Mouse (Mus musculus) midbrain, embryonic 16.5 days (tissue): Measurements from ENCODE around the gene Slc41a1. TPM values are rescaled to one million over a fixed set of nuclear protein-coding genes. Genes with fewer than 3 reads are reported as not detected.
"Not testable (repeated sequence)": the region's sequence is repeated elsewhere in the genome, so short reads cannot be mapped to it uniquely, and the experiment has no call there.

Experiments
- ATAC-seq: fragments of 200-750 bp; cut with Nextera tagmentation; 2 replicates; pipeline ENCODE4 v1.8.0; 2017; ENCODE audit warnings: moderate TSS enrichment
- H3K27ac ChIP-seq: fragments of 300-500 bp; sonication (generic); 2 replicates; pipeline ENCODE4 v1.5.1; 2014; ENCODE audit warnings: mild to moderate bottlenecking, low read length, mixed read lengths
- H3K27me3 ChIP-seq: fragments of 300-500 bp; sonication (generic); 2 replicates; pipeline ENCODE4 v1.6.1; 2014; ENCODE audit warnings: low read depth, low read length, mixed read lengths; ENCODE audit not compliant: control insufficient read depth, insufficient read depth
- H3K36me3 ChIP-seq: fragments of 300-500 bp; sonication (generic); 2 replicates; pipeline ENCODE4 v1.6.1; 2014; ENCODE audit warnings: mild to moderate bottlenecking, low read length, moderate library complexity, mixed read lengths; ENCODE audit not compliant: control insufficient read depth, insufficient read depth
- H3K4me1 ChIP-seq: fragments of 300-500 bp; sonication (generic); 2 replicates; pipeline ENCODE4 v1.6.1; 2014; ENCODE audit warnings: mild to moderate bottlenecking, low read length, mixed read lengths; ENCODE audit not compliant: control insufficient read depth, insufficient read depth
- H3K4me2 ChIP-seq: fragments of 300-500 bp; sonication (generic); 2 replicates; pipeline ENCODE4 v1.6.1; 2014; ENCODE audit warnings: mild to moderate bottlenecking, low read length, mixed read lengths
- H3K4me3 ChIP-seq: fragments of 300-500 bp; sonication (generic); 2 replicates; pipeline ENCODE4 v1.5.1; 2014; ENCODE audit warnings: low read depth, mild to moderate bottlenecking, low read length, moderate library complexity, mixed read lengths
- H3K9ac ChIP-seq: fragments of 300-500 bp; sonication (generic); 2 replicates; pipeline ENCODE4 v1.6.1; 2014; ENCODE audit warnings: low read depth, low read length, mixed read lengths
- H3K9me3 ChIP-seq: fragments of 300-500 bp; sonication (generic); replicated peaks from 2 replicates; pipeline ENCODE4 v1.6.1; 2014; ENCODE audit warnings: mild to moderate bottlenecking, low read length, mixed read lengths; ENCODE audit not compliant: control insufficient read depth, poor library complexity, severe bottlenecking
- WGBS: fragments of 180-500 bp; shearing (Covaris S2); extraction: QIAGEN DNeasy Blood & Tissue Kit; methylation state at CpG from one replicate; pipeline ENCODE4 v1.1.7; 2014; 5-methylcytosine and 5-hydroxymethylcytosine counted together
- polyA plus RNA-seq: library from polyadenylated mRNA; unstranded; fragments of >200 nt; fragmentation: Nextera tagmentation; extraction: Ambion mirVana; gene quantifications from 2 replicates; pipeline ENCODE4 v1.2.1, GENCODE M21; 2015

The Slc41a1 gene
- polyA plus RNA-seq, 1 experiment from 2014 or later: 17.7 TPM

DNA sequence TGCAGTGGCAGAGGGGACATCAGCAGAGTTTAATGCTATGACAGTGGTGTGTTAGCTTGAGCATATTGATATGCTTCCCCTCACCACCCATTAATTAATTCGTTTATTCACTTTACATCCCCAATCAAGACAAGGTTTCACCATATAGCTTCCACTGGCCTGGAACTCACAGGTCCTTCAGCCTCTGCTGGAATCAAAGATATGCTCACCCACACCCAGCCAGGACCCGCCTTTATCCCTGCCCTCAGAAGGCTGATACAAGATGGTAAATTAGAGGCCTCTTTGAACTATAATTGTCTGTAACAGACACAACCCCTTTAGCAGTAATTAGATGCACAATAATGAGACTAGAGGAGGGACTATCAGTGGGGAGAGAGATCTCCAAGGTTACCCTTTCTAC is 17.6 kb upstream of the Slc41a1 start:
- Histone ChIP-seq H3K27me3 (no peaks in the 10 kb centered on the region), H3K4me2 (no peak overlapping the region), H3K27ac (no peak overlapping the region), H3K9me3 (no peaks in the 10 kb centered on the region), H3K9ac (no peak overlapping the region), H3K36me3 (no peaks in the 10 kb centered on the region), H3K4me3 (no peak overlapping the region), H3K4me1 (no peaks in the 10 kb centered on the region)
- WGBS: 73% methylated on average over 2 of the region's 2 CpGs
- ATAC-seq: no peak

DNA sequence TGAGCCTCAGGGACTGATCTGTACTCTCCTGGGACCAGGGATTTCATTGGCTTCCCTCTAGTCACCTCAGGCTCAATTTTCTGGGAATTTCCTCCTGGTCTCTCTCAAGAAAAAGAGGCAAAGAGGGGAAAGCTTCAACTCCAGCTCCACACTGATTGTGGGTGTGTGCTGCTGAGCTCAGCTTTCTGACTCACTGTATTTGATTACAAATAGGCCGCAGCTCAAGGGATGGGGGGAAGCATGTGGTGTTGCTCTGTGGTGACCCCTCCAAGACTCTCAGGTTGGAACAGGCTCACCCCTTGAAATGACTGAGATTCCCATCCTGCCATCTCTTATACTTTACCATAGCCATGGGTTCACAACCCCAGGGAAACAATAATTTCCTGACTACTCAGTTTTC is 15.9 kb upstream of the Slc41a1 start:
- Histone ChIP-seq H3K4me3 (no peak overlapping the region), H3K4me2 (no peak overlapping the region), H3K9me3 (no peaks in the 10 kb centered on the region), H3K9ac (no peak overlapping the region), H3K27me3 (no peaks in the 10 kb centered on the region), H3K36me3 (no peaks in the 10 kb centered on the region), H3K27ac (no peak overlapping the region), H3K4me1 (no peaks in the 10 kb centered on the region)
- no peak for ATAC-seq
- WGBS: 71% methylated on average over 1 of the region's 1 CpGs

- no peak for ATAC-seq
- Histone ChIP-seq H3K4me3 (no peak overlapping the region), H3K27me3 (no peaks in the 10 kb centered on the region), H3K9me3 (no peaks in the 10 kb centered on the region), H3K4me2 (no peak overlapping the region), H3K4me1 (no peaks in the 10 kb centered on the region), H3K36me3 (no peaks in the 10 kb centered on the region), H3K9ac (no peak overlapping the region), H3K27ac (no peak overlapping the region)
- WGBS: 89% methylated on average over 9 of the region's 9 CpGs
Measured at GRCm38 (mm10) chr1:131812006-131812405, 15.3 kb upstream of the Slc41a1 start.

DNA sequence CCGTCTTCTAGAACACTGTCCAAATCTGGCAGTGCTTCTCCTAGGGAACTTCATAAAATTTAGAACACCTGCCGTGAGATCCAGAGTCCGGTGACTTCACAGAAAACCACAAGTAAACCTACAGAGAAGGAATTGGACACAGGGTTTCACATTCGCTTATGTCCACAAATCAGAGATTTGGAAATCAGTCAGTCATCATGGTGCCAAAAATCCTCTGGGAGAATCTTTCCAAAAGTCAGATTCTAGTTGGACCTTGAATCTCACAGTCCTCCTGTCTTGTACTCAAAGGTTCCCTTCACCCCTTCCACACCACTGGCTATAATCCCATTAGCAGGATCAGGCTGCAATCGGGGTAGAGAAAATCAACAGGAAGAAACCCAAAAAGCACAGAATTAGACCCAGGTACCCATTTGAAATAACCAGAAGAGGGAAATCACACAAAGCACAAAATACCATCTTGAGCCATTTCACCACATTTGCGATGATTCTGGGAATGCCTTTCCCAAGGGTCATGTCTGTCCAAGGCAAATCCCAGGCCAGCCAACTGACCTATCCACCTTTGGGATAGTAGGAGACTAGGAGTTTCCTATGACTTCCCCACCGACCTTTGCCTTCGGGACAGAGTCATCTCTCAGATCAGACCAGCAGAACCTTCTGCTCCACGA is 14.5 kb upstream of the Slc41a1 start:
- no peak overlapping the region for H3K27ac ChIP-seq
- H3K4me3 ChIP-seq: no peak overlapping the region
- H3K27me3 ChIP-seq: no peaks in the 10 kb centered on the region
- H3K9me3 ChIP-seq: no peaks in the 10 kb centered on the region
- no peak overlapping the region for H3K4me2 ChIP-seq
- WGBS: 82% methylated on average over 9 of the region's 9 CpGs
- no peak overlapping the region for H3K9ac ChIP-seq
- H3K36me3 ChIP-seq: no peaks in the 10 kb centered on the region
- H3K4me1 ChIP-seq: no peaks in the 10 kb centered on the region
- ATAC-seq: no peak

- ATAC-seq: no peak
- 90% methylated on average over 4 of the region's 4 CpGs for WGBS
- no peaks in the 10 kb centered on the region for H3K9me3 ChIP-seq
- no peaks in the 10 kb centered on the region for H3K36me3 ChIP-seq
- no peak overlapping the region for H3K27ac ChIP-seq
- H3K4me1 ChIP-seq: no peaks in the 10 kb centered on the region
- no peak overlapping the region for H3K4me2 ChIP-seq
- no peak overlapping the region for H3K9ac ChIP-seq
- no peak overlapping the region for H3K4me3 ChIP-seq
- no peaks in the 10 kb centered on the region for H3K27me3 ChIP-seq
Measured at GRCm38 (mm10) chr1:131813731-131814130, 13.6 kb upstream of the Slc41a1 start.

DNA sequence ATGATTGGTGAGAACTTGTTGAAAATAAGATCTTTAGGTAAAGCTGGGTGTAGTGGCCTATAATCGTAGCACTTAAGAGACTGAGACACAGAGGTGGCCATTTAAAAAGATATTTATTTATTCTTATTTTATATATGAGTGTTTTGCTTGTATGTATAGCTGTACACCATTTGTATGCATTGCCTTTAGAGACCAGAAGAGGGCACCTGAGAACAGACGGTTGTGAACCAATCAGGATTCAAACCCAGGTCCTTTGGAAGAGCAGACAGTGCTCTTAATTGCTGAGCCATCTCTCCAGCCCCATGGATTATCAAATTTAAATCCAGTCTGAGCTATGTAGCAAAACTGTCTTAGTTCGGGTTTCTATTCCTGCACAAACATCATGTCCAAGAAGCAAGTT is 13.1 kb upstream of the Slc41a1 start:
- no peaks in the 10 kb centered on the region; the same call in 1 of the 2 replicates for H3K9me3 ChIP-seq
- H3K27me3 ChIP-seq: no peaks in the 10 kb centered on the region
- H3K27ac ChIP-seq: no peak overlapping the region
- H3K9ac ChIP-seq: no peak overlapping the region
- H3K36me3 ChIP-seq: no peaks in the 10 kb centered on the region
- H3K4me3 ChIP-seq: no peak overlapping the region
- no peak overlapping the region for H3K4me2 ChIP-seq
- ATAC-seq: no peak
- WGBS: 91% methylated on average over 3 of the region's 3 CpGs
- no peaks in the 10 kb centered on the region for H3K4me1 ChIP-seq

- Histone ChIP-seq H3K36me3 (no peaks in the 10 kb centered on the region), H3K4me1 (no peaks in the 10 kb centered on the region), H3K9ac (no peak overlapping the region), H3K27ac (no peak overlapping the region), H3K9me3 (no peaks in the 10 kb centered on the region; the same call in 1 of the 2 replicates), H3K4me3 (no peak overlapping the region), H3K27me3 (no peaks in the 10 kb centered on the region), H3K4me2 (no peak overlapping the region)
- no peak for ATAC-seq
- 82% methylated on average over 6 of the region's 6 CpGs for whole genome bisulfite sequencing
Measured at GRCm38 (mm10) chr1:131816886-131817285, 10.4 kb upstream of the Slc41a1 start.

- H3K4me3 ChIP-seq: not testable (repeated sequence)
- 80% methylated on average over 8 of the region's 9 CpGs for WGBS
Measured at GRCm38 (mm10) chr1:131820353-131820752, 6.9 kb upstream of the Slc41a1 start.

DNA sequence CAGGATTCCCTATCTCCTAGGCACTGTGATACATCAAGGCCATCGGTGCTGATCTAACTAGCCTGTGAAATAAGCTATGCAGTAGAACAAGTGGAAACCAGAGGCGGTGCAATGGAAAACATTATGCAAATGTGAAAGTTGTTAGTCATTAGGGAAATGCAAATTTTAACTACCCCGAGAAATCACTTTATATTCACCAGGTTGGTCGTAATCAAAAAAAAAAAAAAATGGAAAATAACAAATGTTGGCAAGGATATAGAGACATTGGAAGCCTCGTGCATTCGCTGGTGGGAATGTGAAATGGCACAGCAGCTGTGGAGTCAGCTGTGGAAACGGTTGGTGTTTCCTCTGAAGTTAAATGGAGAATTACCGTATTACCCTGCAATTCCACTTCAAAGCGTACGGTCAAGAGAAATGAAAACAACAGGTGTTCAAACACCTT is 6.4 kb upstream of the Slc41a1 start:
- H3K9ac ChIP-seq: no peak overlapping the region
- 79% methylated on average over 10 of the region's 10 CpGs for WGBS
- no peaks in the 10 kb centered on the region for H3K27me3 ChIP-seq
- no peak overlapping the region for H3K4me3 ChIP-seq
- H3K4me2 ChIP-seq: no peak overlapping the region
- no peak overlapping the region for H3K27ac ChIP-seq
- no peaks in the 10 kb centered on the region for H3K36me3 ChIP-seq
- ATAC-seq: no peak
- H3K9me3 ChIP-seq: no peaks in the 10 kb centered on the region; the same call in 1 of the 2 replicates
- H3K4me1 ChIP-seq: no peaks in the 10 kb centered on the region

More at GRCm38 (mm10) chr1:131820353-131820752, 6.9 kb upstream of the Slc41a1 start:
- H3K4me2 ChIP-seq, H3K9ac ChIP-seq, H3K27ac ChIP-seq, ATAC-seq, H3K27me3 ChIP-seq, H3K4me1 ChIP-seq, H3K36me3 ChIP-seq, H3K9me3 ChIP-seq: not testable (repeated sequence)
